In genomic region chr17:10317981-10318551, GRCm38 (mm10) we compare ENCODE assay signal across 7 mouse cellular contexts. TPM values are rescaled to one million over a fixed set of nuclear protein-coding genes. Genes with fewer than 3 reads are reported as not detected.
DNase-seq lines count a peak whose midpoint lies in the region; ATAC-seq and TF ChIP-seq lines count a peak whose summit lies in the region.

No protein-coding gene starts in this region.

- H3K9ac ChIP-seq in ES-E14 (ENCODE audit: insufficient read depth, low read depth, low read length, poor library complexity, severe bottlenecking) = peak overlapping the region; percentile 96

- ATAC-seq in erythroid progenitor cell, adult 5-6 weeks (replicated peaks; ENCODE audit: low FRiP score, poor library complexity, severe bottlenecking) = peak; percentile 51

- intact Hi-C loops in heart, postnatal 10 days (cut with DNase I) = loop anchor here (1.0 to 2.0 kb wide), 4 partner anchors 223 to 561 kb away; no protein-coding TSS in a partner anchor

- peak overlapping the region; percentile 99 for H3K27ac ChIP-seq in ES-E14 (ENCODE audit: insufficient read depth, low read depth, low read length, poor library complexity, severe bottlenecking)
- peak overlapping the region; percentile 99 for H3K27ac ChIP-seq in bone marrow macrophage, adult 2 months (ENCODE audit: insufficient read depth, low read depth, low read length)

- peaks cover 2 to 13% of the 10 kb centered on the region in 2 experiments; a peak in 3 of 4 replicates for H3K4me1 ChIP-seq in ES-E14 (ENCODE audit: control insufficient read depth in 2 of 2, insufficient read depth in 2 of 2, low read length in 2 of 2, poor library complexity in 1 of 2)
- peaks cover 16% of the 10 kb centered on the region for H3K4me1 ChIP-seq in bone marrow macrophage, adult 2 months (ENCODE audit: control insufficient read depth, insufficient read depth, low read length)

- no peaks in the 10 kb centered on the region for H3K9me3 ChIP-seq in ES-E14 (ENCODE audit: control insufficient read depth, insufficient read depth, low read depth, low read length)

- TF ChIP-seq POLR2A in bone marrow macrophage, adult 2 months (IDR thresholded peaks at IDR 0.05; ENCODE audit: borderline replicate concordance, low read depth, low read length) = no peak

- peak overlapping the region; percentile 88 to 94 for H3K4me3 ChIP-seq in ES-E14 (ENCODE audit: insufficient read depth in 1 of 2, low read depth in 1 of 2, low read length in 2 of 2, poor library complexity in 1 of 2, severe bottlenecking in 1 of 2)
- H3K4me3 ChIP-seq in bone marrow macrophage, adult 2 months (ENCODE audit: insufficient read depth, low read length) = peak overlapping the region; percentile 98

- no peaks in the 10 kb centered on the region for H3K36me3 ChIP-seq in ES-E14 (ENCODE audit: control insufficient read depth, insufficient read depth, low read length, poor library complexity, severe bottlenecking)

- TF ChIP-seq CTCF in bone marrow macrophage, adult 2 months (IDR thresholded peaks at IDR 0.05; ENCODE audit: low read depth, low read length) = no peak

- in situ Hi-C loops in ES-E14 (cut with MboI; ENCODE audit: low sequenced_read_pairs in 2 of 2, unreplicated experiment in 2 of 2) = no loop called here

- DNase-seq in ES-E14 (ENCODE audit: low read depth, low spot score) = no peak
- peak; percentile 76 to 81 for DNase-seq in heart, postnatal 10 days
- DNase-seq in kidney, postnatal 4 days = peak; percentile 78 to 88
- peak; percentile 81 for DNase-seq in mesoderm, embryonic 11.5 days (ENCODE audit: low read depth, low spot score)
- peak; percentile 51 to 58 for DNase-seq in spleen, adult 18-20 months

TF ChIP-seq in ES-E14, 5 proteins besides CTCF, POLR2A, EP300 and RAD21:
- TF ChIP-seq ZNF384 (IDR thresholded peaks at IDR 0.05; ENCODE audit: low read depth, low read length) (peak; percentile 91), ZC3H11A (IDR thresholded peaks at IDR 0.05; ENCODE audit: borderline replicate concordance, low read depth, low read length) (no peak), MAFK (IDR thresholded peaks at IDR 0.05; ENCODE audit: insufficient read depth, low read depth, low read length) (no peak), HCFC1 (IDR thresholded peaks at IDR 0.05; ENCODE audit: borderline replicate concordance, insufficient read depth, low read length) (no peak), CHD2 (IDR thresholded peaks at IDR 0.05; ENCODE audit: low read depth, low read length) (peak; percentile 93)
TF ChIP-seq in ES-E14: peak in this region for 2.

RNA-seq across cellular contexts. Expression of gene Qk, which starts 1.6 kb away (rescaled TPM):
- 129 and 184 TPM in 2 replicates for total RNA-seq in ES-E14 (2012; rRNA removed)
- polyA plus RNA-seq in bone marrow macrophage, adult 2 months (2012; ENCODE audit: insufficient read depth, insufficient read length, missing spikeins) = 185 and 255 TPM in 2 replicates
- total RNA-seq in erythroid progenitor cell, adult 5-6 weeks (2015; ENCODE audit: low replicate concordance) = 154 and 211 TPM in 2 replicates
- total RNA-seq in erythroid progenitor cell, adult 5-6 weeks (2017; ENCODE audit: low replicate concordance) = 86.4 and 91.0 TPM in 2 replicates
- 100 to 1,000 TPM; 548 to 551 TPM for total RNA-seq in heart, postnatal 10 days (2021)
